Mouse (Mus musculus) intestine, embryonic 16.5 days (tissue): ENCODE results near the gene Zbtb34. TPM values are rescaled to one million over a fixed set of nuclear protein-coding genes. Genes with fewer than 3 reads are reported as not detected.

Experiments
- ATAC-seq: fragments of 200-750 bp; cut with Nextera tagmentation; 2 replicates; pipeline ENCODE4 v1.8.0; 2017; ENCODE audit warnings: moderate TSS enrichment, moderate library complexity
- H3K27ac ChIP-seq: fragments of 300-500 bp; sonication (generic); 2 replicates; pipeline ENCODE4 v1.5.1; 2014; ENCODE audit warnings: mild to moderate bottlenecking, low read length
- H3K27me3 ChIP-seq: fragments of 300-500 bp; sonication (generic); replicated peaks from 2 replicates; pipeline ENCODE4 v1.6.1; 2014; ENCODE audit warnings: low read length, control low read depth, mixed read lengths; ENCODE audit not compliant: control insufficient read depth, insufficient read depth
- H3K36me3 ChIP-seq: fragments of 300-500 bp; sonication (generic); 2 replicates; pipeline ENCODE4 v1.6.1; 2014; ENCODE audit warnings: low read length, control low read depth; ENCODE audit not compliant: control insufficient read depth, insufficient read depth
- H3K4me1 ChIP-seq: fragments of 300-500 bp; sonication (generic); 2 replicates; pipeline ENCODE4 v1.6.1; 2014; ENCODE audit warnings: low read length, control low read depth, mixed read lengths; ENCODE audit not compliant: control insufficient read depth, insufficient read depth
- H3K4me2 ChIP-seq: fragments of 300-500 bp; sonication (generic); 2 replicates; pipeline ENCODE4 v1.6.1; 2014; ENCODE audit warnings: low read depth, low read length, control low read depth
- H3K4me3 ChIP-seq: fragments of 300-500 bp; sonication (generic); 2 replicates; pipeline ENCODE4 v1.5.1; 2014; ENCODE audit warnings: mild to moderate bottlenecking, low read length
- H3K9ac ChIP-seq: fragments of 300-500 bp; sonication (generic); 2 replicates; pipeline ENCODE4 v1.6.1; 2014; ENCODE audit warnings: low read depth, low read length
- H3K9me3 ChIP-seq: fragments of 300-500 bp; sonication (generic); 2 replicates; pipeline ENCODE4 v1.6.1; 2016; ENCODE audit warnings: low read length, control low read depth; ENCODE audit not compliant: control insufficient read depth
- WGBS: fragments of 180-500 bp; shearing (Covaris S2); extraction: QIAGEN DNeasy Blood & Tissue Kit; methylation state at CpG from one replicate; pipeline ENCODE4 v1.1.7; 2014; 5-methylcytosine and 5-hydroxymethylcytosine counted together
- polyA plus RNA-seq: library from polyadenylated mRNA; unstranded; fragments of >200 nt; fragmentation: Nextera tagmentation; extraction: Ambion mirVana; gene quantifications from 2 replicates; pipeline ENCODE4 v1.2.1, GENCODE M21; 2015

Gene Zbtb34
- polyA plus RNA-seq, 1 experiment from 2014 or later, result 2.8 TPM

DNA sequence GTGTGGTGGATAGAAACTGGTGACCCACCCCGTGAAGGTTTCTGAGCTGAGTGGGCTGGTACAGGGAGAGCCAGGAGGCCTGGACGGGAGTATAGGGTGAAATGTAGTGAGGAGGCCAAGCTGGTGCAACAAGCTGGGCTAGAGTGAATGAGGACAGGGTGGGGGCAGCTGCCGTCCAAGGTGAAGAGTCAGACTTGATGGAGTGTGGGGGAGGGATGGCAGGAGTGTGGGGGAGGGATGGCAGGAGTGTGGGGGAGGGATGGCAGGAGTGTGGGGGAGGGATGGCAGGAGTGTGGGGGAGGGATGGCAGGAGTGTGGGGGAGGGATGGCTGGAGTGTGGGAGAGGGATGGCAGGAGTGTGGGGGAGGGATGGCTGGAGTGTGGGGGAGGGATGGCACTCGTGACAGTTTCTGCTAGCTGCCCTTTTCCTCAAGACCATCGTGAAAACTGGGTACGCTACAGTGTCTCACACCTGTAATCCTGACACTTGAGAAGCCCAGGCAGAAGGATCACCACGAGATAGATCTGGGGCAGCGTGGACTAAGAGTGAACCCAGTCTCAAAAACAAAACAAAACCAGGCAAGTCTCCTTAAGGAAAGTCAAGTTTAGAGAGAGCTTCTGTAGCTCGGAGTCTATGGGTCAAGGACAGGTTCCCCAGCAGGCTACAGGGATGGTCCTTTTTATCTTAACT lies 9.0 kb upstream of the Zbtb34 start:
- Histone ChIP-seq H3K27me3 (no peaks in the 10 kb centered on the region), H3K9ac (no peak overlapping the region), H3K4me2 (no peak overlapping the region), H3K4me3 (no peak overlapping the region), H3K27ac (no peak overlapping the region), H3K9me3 (no peaks in the 10 kb centered on the region), H3K36me3 (no peaks in the 10 kb centered on the region), H3K4me1 (peaks cover 13% of the 10 kb centered on the region)
- ATAC-seq, result no peak
- 25% methylated on average over 9 of the region's 9 CpGs for WGBS

DNA sequence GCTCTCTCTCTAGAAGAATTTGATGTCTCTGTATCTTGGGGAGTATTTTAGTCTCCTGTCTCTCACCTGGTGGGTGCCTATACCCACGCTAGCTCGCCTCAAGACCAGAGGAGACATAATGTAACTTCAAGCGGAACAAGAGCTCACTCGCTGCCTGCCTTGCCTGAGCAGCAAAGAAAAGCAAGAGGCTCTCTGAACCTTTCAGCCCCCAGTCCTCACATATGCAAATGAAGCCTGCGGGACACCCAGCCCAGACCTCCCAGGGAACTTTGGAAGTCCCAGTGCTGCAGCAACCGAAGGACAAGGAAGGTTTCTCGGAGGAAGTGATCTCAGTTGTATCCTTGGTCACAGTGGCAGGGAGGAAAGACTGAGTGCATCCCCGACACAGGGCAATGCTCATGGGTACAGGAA lies 8.4 kb upstream of the Zbtb34 start:
- H3K27me3 ChIP-seq, result no peaks in the 10 kb centered on the region
- no peak overlapping the region for H3K27ac ChIP-seq
- no peak overlapping the region for H3K9ac ChIP-seq
- H3K9me3 ChIP-seq, result no peaks in the 10 kb centered on the region
- peaks cover 10% of the 10 kb centered on the region for H3K4me1 ChIP-seq
- H3K36me3 ChIP-seq, result no peaks in the 10 kb centered on the region
- H3K4me3 ChIP-seq, result no peak overlapping the region
- no peak overlapping the region for H3K4me2 ChIP-seq
- 36% methylated on average over 8 of the region's 8 CpGs for WGBS
- no peak for ATAC-seq

DNA sequence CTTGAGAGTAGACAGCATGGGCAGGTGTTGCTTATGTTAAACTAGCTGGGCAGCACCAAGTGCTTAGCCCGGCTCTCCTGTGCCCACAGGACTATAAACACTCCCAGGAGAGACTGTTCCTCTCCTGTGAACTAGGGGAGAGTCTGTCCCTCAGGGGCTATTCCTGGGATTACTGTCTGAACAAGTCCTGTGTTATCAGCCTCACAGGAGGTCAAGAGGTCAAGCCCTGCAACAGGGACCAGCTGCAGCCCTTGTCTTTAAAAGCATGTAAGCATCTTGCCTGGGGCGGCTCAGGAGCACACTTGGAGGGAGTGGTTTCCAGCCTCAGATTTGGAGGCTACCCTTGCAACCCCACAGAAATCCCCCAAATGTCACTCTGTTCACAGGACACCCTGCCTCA lies 7.3 kb upstream of the Zbtb34 start:
- WGBS, result 51% methylated on average over 2 of the region's 2 CpGs
- Histone ChIP-seq H3K4me1 (peaks cover 8% of the 10 kb centered on the region), H3K4me3 (no peak overlapping the region)

GRCm38 (mm10) chr2:33437184-33437583 lies 6.1 kb upstream of the Zbtb34 start:
- no peak overlapping the region for H3K27ac ChIP-seq
- no peaks in the 10 kb centered on the region for H3K9me3 ChIP-seq
- no peak for ATAC-seq
- WGBS, result 63% methylated on average over 11 of the region's 11 CpGs
- H3K36me3 ChIP-seq, result no peaks in the 10 kb centered on the region
- H3K9ac ChIP-seq, result no peak overlapping the region
- H3K4me2 ChIP-seq, result no peak overlapping the region
- peaks cover 8% of the 10 kb centered on the region for H3K4me1 ChIP-seq
- H3K4me3 ChIP-seq, result no peak overlapping the region
- H3K27me3 ChIP-seq, result no peaks in the 10 kb centered on the region

More for the DNA sequence above, 7.3 kb upstream of the Zbtb34 start:
- H3K9me3 ChIP-seq, result no peaks in the 10 kb centered on the region
- H3K27me3 ChIP-seq, result no peaks in the 10 kb centered on the region
- H3K36me3 ChIP-seq, result no peaks in the 10 kb centered on the region
- H3K27ac ChIP-seq, result no peak overlapping the region
- ATAC-seq, result no peak
- H3K9ac ChIP-seq, result no peak overlapping the region
- no peak overlapping the region for H3K4me2 ChIP-seq

- peak overlapping the region; percentile 56 for H3K9ac ChIP-seq
- no peaks in the 10 kb centered on the region for H3K36me3 ChIP-seq
- no peak for ATAC-seq
- peak overlapping the region; percentile 10; the same call in 1 of the 2 replicates for H3K27ac ChIP-seq
- no peaks in the 10 kb centered on the region for H3K27me3 ChIP-seq
- H3K4me1 ChIP-seq, result peaks cover 8% of the 10 kb centered on the region
- H3K4me3 ChIP-seq, result no peak overlapping the region; the same call in 1 of the 2 replicates
- H3K4me2 ChIP-seq, result peak overlapping the region; percentile 42
- 5% methylated on average over 16 of the region's 16 CpGs for WGBS
- no peaks in the 10 kb centered on the region for H3K9me3 ChIP-seq
Measured at GRCm38 (mm10) chr2:33436035-33436580, 5.0 kb upstream of the Zbtb34 start.

GRCm38 (mm10) chr2:33435036-33435650 lies 4.0 kb upstream of the Zbtb34 start:
- H3K4me2 ChIP-seq, result no peak overlapping the region
- ATAC-seq, result no peak
- no peak overlapping the region for H3K9ac ChIP-seq
- H3K27me3 ChIP-seq, result no peaks in the 10 kb centered on the region
- H3K9me3 ChIP-seq, result no peaks in the 10 kb centered on the region
- no peaks in the 10 kb centered on the region for H3K36me3 ChIP-seq
- no peak overlapping the region for H3K4me3 ChIP-seq
- peaks cover 10% of the 10 kb centered on the region for H3K4me1 ChIP-seq
- 54% methylated on average over 8 of the region's 8 CpGs for WGBS
- no peak overlapping the region for H3K27ac ChIP-seq

GRCm38 (mm10) chr2:33432877-33433276 lies 1.8 kb upstream of the Zbtb34 start:
- H3K27me3 ChIP-seq, result no peaks in the 10 kb centered on the region
- WGBS, result 58% methylated on average over 5 of the region's 5 CpGs
- H3K27ac ChIP-seq, result no peak overlapping the region
- no peak overlapping the region for H3K4me3 ChIP-seq
- H3K9me3 ChIP-seq, result no peaks in the 10 kb centered on the region
- no peaks in the 10 kb centered on the region for H3K36me3 ChIP-seq
- no peak overlapping the region for H3K9ac ChIP-seq
- ATAC-seq, result no peak
- no peak overlapping the region for H3K4me2 ChIP-seq
- peaks cover 19% of the 10 kb centered on the region for H3K4me1 ChIP-seq

GRCm38 (mm10) chr2:33430081-33430770 lies 898 bp downstream of the Zbtb34 start:
- Histone ChIP-seq H3K4me1 (peaks cover 11% of the 10 kb centered on the region), H3K27ac (peak overlapping the region; percentile 75), H3K27me3 (no peaks in the 10 kb centered on the region), H3K9ac (peak overlapping the region; percentile 98), H3K4me3 (peak overlapping the region; percentile 96), H3K9me3 (no peaks in the 10 kb centered on the region), H3K36me3 (no peaks in the 10 kb centered on the region), H3K4me2 (peak overlapping the region; percentile 82)
- 3% methylated on average over 13 of the region's 13 CpGs for WGBS
- 0 out of 2 replicates have a peak, but pooled peaks have one; percentile 25 for ATAC-seq

- Histone ChIP-seq H3K36me3 (no peaks in the 10 kb centered on the region), H3K27ac (peak overlapping the region; percentile 53), H3K27me3 (no peaks in the 10 kb centered on the region), H3K4me1 (peaks cover 11% of the 10 kb centered on the region), H3K4me2 (peak overlapping the region; percentile 82), H3K9ac (peak overlapping the region; percentile 98), H3K9me3 (no peaks in the 10 kb centered on the region), H3K4me3 (peak overlapping the region; percentile 96)
- WGBS, result 51% methylated on average over 6 of the region's 6 CpGs
- ATAC-seq, result no peak
Measured at GRCm38 (mm10) chr2:33429339-33429738, 1.8 kb downstream of the Zbtb34 start.
